Mouse (Mus musculus): Measurements from ENCODE around the gene Ptprcap.

DNA sequence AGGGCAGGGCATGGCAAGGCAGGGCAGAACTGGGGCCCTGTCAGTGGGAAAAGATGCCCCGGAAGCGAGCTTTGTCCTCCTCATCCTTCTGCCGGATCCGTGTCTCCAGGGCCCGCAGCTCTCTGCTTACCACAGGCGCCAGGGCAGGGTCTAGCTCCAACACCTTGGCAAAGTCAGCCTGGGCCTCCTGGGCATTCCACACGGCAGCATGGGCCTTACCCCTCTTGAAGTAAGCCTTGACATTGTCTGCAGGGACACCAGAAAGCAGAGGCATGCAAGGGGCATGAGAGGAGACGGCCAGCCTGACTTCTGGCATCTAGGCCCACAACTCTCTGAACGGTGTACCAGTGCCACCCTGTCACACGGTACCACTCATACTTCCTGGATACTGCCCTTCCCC lies 38.9 kb upstream of the Ptprcap start:
- TF ChIP-seq POLR2A (IDR thresholded peaks at IDR 0.05; ENCODE audit: control insufficient read depth, extremely low read depth, insufficient read depth, low read length, poor library complexity) (no peak), CTCF (IDR thresholded peaks at IDR 0.05; ENCODE audit: borderline replicate concordance, control insufficient read depth, extremely low read depth, insufficient read depth, low read length, poor library complexity) (no peak)

Data from thymus, adult 2 months (tissue).